Mouse (Mus musculus): ENCODE results near the gene Dpf1.

Dpf1 gene

GRCm38 (mm10) chr7:29342489-29343092 lies 38.8 kb downstream of the Dpf1 start:
- no peak for DNase-seq

GRCm38 (mm10) chr7:29343746-29344145 lies 40.0 kb downstream of the Dpf1 start:
- no peak for DNase-seq

GRCm38 (mm10) chr7:29345534-29345933 lies 41.8 kb downstream of the Dpf1 start:
- DNase-seq = no peak

- DNase-seq = no peak
Observed at GRCm38 (mm10) chr7:29346212-29346611, 42.5 kb downstream of the Dpf1 start.

GRCm38 (mm10) chr7:29350489-29350888 lies 46.7 kb downstream of the Dpf1 start:
- no peak for DNase-seq

GRCm38 (mm10) chr7:29352246-29352645 lies 48.5 kb downstream of the Dpf1 start:
- DNase-seq = no peak

- DNase-seq = no peak
Observed at GRCm38 (mm10) chr7:29354161-29354560, 50.4 kb downstream of the Dpf1 start.

GRCm38 (mm10) chr7:29355406-29355805 lies 51.7 kb downstream of the Dpf1 start:
- no peak for DNase-seq

- DNase-seq = no peak
Observed at GRCm38 (mm10) chr7:29361497-29361896, 57.7 kb downstream of the Dpf1 start.

GRCm38 (mm10) chr7:29364052-29364451 lies 60.3 kb downstream of the Dpf1 start:
- no peak for DNase-seq

- DNase-seq = no peak
Observed at GRCm38 (mm10) chr7:29367166-29368003, 63.6 kb downstream of the Dpf1 start.
